Mouse (Mus musculus) liver, adult 2 months (tissue): ENCODE results near the gene Zfp580. TPM values are rescaled to one million over a fixed set of nuclear protein-coding genes. Genes with fewer than 3 reads are reported as not detected.

Experiments used
- DNase-seq: peaks from one replicate; pipeline ENCODE4 v3.0.0-alpha.2; 2011; ENCODE audit warnings: low read depth, low spot score; ENCODE audit errors: extremely low read depth
- H3K27ac ChIP-seq: fragments of 200-500 bp; replicated peaks from 2 replicates; pipeline ENCODE4 v1.5.1; 2012; ENCODE audit warnings: low read depth, mild to moderate bottlenecking, control low read depth, inconsistent platforms, low read length; ENCODE audit not compliant: insufficient read depth
- H3K27me3 ChIP-seq: fragments of 200-500 bp; 2 replicates; pipeline ENCODE4 v1.6.1; 2012; ENCODE audit warnings: mild to moderate bottlenecking, moderate library complexity, low read length, inconsistent platforms; ENCODE audit not compliant: control insufficient read depth, insufficient read depth
- H3K36me3 ChIP-seq: fragments of 200-500 bp; 2 replicates; pipeline ENCODE4 v1.6.1; 2012; ENCODE audit warnings: low read length, inconsistent platforms; ENCODE audit not compliant: control insufficient read depth, insufficient read depth
- H3K4me1 ChIP-seq: fragments of 200-500 bp; 2 replicates; pipeline ENCODE4 v1.6.1; 2011; ENCODE audit warnings: low read length; ENCODE audit not compliant: control insufficient read depth, insufficient read depth
- H3K4me3 ChIP-seq: fragments of 200-500 bp; 2 replicates; pipeline ENCODE4 v1.5.1; 2011; ENCODE audit warnings: low read depth, mild to moderate bottlenecking, control low read depth, low read length, moderate library complexity; ENCODE audit not compliant: insufficient read depth
- H3K79me2 ChIP-seq: fragments of 200-500 bp; 2 replicates; pipeline ENCODE4 v1.6.1; 2012; ENCODE audit warnings: inconsistent platforms, mild to moderate bottlenecking, low read length, moderate library complexity; ENCODE audit not compliant: control insufficient read depth, insufficient read depth
- H3K9ac ChIP-seq: fragments of 200-500 bp; 2 replicates; pipeline ENCODE4 v1.6.1; 2012; ENCODE audit warnings: low read depth, mild to moderate bottlenecking, control low read depth, inconsistent platforms, low read length
- CTCF ChIP-seq: fragments of 200-500 bp; IDR thresholded peaks from 2 replicates; pipeline ENCODE4 v1.5.1; 2011; ENCODE audit warnings: low read depth, low read length, control low read depth
- POLR2A ChIP-seq: fragments of 200-500 bp; IDR thresholded peaks from 2 replicates; pipeline ENCODE4 v1.6.1; 2011; ENCODE audit warnings: low read length, control low read depth; ENCODE audit not compliant: insufficient read depth; ENCODE audit errors: extremely low read depth
- WGBS: fragments of 180-500 bp; shearing (Covaris S2); methylation state at CpG from one replicate; pipeline ENCODE4 v1.1.7; 2018; 5-methylcytosine and 5-hydroxymethylcytosine counted together
- polyA plus RNA-seq: library from polyadenylated mRNA; depleted of rRNA; stranded (reverse); fragments of >200 nt; gene quantifications from 2 replicates; pipeline ENCODE4 v1.2.3, GENCODE M21; 2012
- total RNA-seq: library from RNA; depleted of rRNA; stranded (reverse); fragments of >200 nt; gene quantifications from 2 replicates; pipeline ENCODE4 v1.2.3, GENCODE M21; 2014

Gene Zfp580
- total and polyA plus RNA-seq, 2 experiments, result 0.18 to 1.9 TPM

DNA sequence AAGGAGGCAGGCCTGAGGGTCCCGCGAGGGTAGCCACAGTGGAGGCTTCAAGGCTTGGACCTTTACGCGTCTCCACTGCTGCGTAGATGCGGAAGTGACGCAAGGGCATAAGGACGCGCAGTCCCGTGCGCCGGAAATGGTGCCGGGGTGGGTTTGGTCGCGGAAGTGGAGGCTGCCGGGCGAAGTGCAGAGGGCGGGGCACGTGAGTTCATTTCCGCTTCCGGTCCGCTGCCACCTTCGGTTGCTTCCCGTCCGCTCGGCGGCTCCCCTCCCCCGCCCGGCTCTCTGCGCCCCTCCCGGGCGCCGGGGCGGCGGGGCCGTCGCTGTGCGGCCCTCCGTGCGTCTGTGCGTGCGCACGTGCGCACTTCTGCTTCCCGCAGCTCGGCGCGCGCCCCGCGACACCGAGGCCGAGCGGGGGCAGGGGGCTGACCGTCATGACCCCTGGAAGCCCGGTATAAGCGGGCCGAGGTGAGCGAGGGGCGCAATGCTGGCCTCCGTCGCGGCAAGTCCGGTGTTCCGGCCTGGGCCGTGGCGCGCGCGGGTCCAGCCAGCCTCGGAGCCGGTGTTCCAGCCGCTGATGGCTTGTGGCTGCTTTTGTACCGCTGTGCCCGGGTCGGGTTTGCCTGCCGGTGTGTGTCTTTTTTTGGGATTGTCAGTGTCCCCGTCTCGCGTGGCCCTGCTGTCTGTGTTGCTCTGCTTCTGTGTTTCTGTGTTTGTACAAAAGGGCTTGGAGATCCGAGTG is 28.8 kb downstream of the Zfp580 start, which contains the start of gene Epn1:
TSS of gene Epn1 (plus strand) at position 226 of the 742 bp plus-strand sequence.
- peak; percentile 39; the same call in 1 of the 2 replicates for TF ChIP-seq POLR2A
- TF ChIP-seq CTCF, result 0 out of 2 replicates have a peak, but pooled peaks have one; percentile 2
- Histone ChIP-seq H3K9ac (peak within 1 kb of the TSS; percentile 99), H3K4me1 (peaks cover 19% of the 10 kb centered on the region), H3K36me3 (peaks cover 36% of the 10 kb centered on the region), H3K79me2 (peaks cover 24% of the 10 kb centered on the region), H3K4me3 (peak within 1 kb of the TSS; percentile 97), H3K27me3 (no peaks in the 10 kb centered on the region), H3K27ac (peak within 1 kb of the TSS; percentile 93)
- 1% methylated on average over 81 of the region's 81 CpGs for WGBS
- peak; percentile 88 for DNase-seq

DNA sequence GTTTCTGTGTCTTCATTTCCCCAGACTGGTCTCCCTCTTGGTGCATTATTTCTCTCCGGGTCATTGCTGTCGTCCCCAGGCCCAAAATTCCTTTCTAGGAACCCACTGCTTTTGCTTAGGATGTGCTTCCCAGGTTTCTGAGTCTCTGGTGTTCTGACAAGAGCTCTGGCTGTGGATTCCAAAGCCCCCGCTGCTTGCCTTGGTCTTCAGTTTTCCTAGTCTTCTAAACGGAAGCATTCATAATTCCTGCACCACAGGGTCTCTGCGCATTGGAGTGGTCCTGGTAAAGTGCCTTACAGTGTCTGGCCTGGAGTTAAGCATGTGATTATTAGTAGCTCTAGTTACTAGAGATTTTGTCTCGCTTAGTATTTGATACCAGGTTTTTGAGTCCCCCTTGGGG is 29.5 kb downstream of the Zfp580 start:
- Histone ChIP-seq H3K27me3 (no peaks in the 10 kb centered on the region), H3K4me1 (peaks cover 21% of the 10 kb centered on the region), H3K27ac (peak overlapping the region; percentile 93), H3K9ac (peak overlapping the region; percentile 99), H3K79me2 (peaks cover 27% of the 10 kb centered on the region), H3K4me3 (peak overlapping the region; percentile 97), H3K36me3 (peaks cover 36% of the 10 kb centered on the region)
- TF ChIP-seq POLR2A (no peak), CTCF (no peak)
- WGBS, result 5% methylated on average over 6 of the region's 6 CpGs
- no peak for DNase-seq

DNA sequence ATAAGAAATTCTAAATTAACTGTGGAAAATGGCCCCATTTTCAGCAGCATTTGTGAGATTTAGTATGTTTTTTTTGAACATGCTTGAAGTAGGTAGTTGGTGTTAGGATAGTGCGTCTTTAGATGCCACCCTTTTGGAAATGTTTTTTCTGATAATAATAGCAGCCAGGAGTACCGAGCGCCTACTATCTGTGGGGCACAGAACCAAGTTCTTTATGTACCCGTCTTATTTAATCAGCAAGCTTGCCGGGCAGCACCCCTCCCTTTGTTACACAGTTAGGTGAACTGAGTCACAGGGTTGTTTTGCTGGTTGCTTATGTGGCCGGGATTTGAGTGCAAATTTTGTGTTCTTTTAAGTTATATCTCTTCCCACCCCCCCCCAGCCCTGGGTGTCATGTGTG is 29.9 kb downstream of the Zfp580 start:
- 9% methylated on average over 6 of the region's 6 CpGs for WGBS
- TF ChIP-seq CTCF (no peak), POLR2A (no peak)
- Histone ChIP-seq H3K4me1 (peaks cover 22% of the 10 kb centered on the region), H3K36me3 (peaks cover 32% of the 10 kb centered on the region), H3K27ac (no peak overlapping the region; the same call in 1 of the 2 replicates), H3K4me3 (peak overlapping the region; percentile 97), H3K79me2 (peaks cover 30% of the 10 kb centered on the region), H3K27me3 (no peaks in the 10 kb centered on the region), H3K9ac (peak overlapping the region; percentile 10; the same call in 1 of the 2 replicates)
- DNase-seq, result peak; percentile 45

GRCm38 (mm10) chr7:5081939-5082338 is 30.6 kb downstream of the Zfp580 start:
- TF ChIP-seq CTCF (no peak), POLR2A (no peak)
- H3K4me3 ChIP-seq, result no peak overlapping the region
- no peak overlapping the region for H3K9ac ChIP-seq
- no peak overlapping the region for H3K27ac ChIP-seq
- no peaks in the 10 kb centered on the region for H3K27me3 ChIP-seq
- no peak for DNase-seq
- H3K36me3 ChIP-seq, result peaks cover 26% of the 10 kb centered on the region
- peaks cover 26% of the 10 kb centered on the region for H3K4me1 ChIP-seq
- 74% methylated on average over 2 of the region's 2 CpGs for WGBS
- peaks cover 33% of the 10 kb centered on the region for H3K79me2 ChIP-seq

DNA sequence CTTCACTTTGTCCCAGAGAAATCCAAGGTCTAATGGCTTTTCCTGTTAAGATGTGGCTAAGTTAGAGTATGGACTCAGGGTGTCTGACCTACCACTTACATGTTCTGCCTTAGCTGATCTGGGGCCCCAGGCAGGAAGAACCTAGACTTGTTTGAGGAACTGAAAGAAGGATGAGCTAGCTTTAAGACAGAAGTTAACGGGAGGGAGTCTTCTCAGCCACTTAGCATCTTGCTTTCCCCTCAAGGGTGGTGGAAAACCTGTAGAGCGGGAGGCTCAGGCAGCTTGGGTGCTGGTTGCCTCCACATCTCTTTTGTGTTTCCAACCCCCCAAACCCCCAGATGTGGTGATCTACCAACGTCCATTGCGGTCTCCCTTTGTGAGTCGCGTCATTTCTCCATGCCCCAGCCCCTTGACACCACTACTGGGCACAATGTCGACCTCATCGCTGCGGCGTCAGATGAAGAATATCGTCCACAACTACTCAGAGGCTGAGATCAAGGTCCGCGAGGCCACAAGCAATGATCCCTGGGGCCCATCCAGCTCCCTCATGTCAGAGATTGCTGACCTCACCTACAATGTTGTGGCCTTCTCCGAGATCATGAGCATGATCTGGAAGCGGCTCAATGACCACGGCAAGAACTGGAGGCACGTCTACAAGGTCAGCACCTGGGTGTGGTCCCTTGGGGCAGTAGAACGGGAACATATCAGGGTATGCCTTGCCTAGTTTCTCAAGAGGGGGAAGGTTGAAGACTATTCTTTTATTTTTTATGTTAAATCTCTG is 32.2 kb downstream of the Zfp580 start:
- peaks cover 13% of the 10 kb centered on the region; the same call in 1 of the 2 replicates for H3K36me3 ChIP-seq
- peaks cover 33% of the 10 kb centered on the region for H3K4me1 ChIP-seq
- H3K79me2 ChIP-seq, result peaks cover 33% of the 10 kb centered on the region
- H3K27me3 ChIP-seq, result no peaks in the 10 kb centered on the region
- no peak for TF ChIP-seq CTCF
- no peak for TF ChIP-seq POLR2A
- DNase-seq, result peak; percentile 81
- no peak overlapping the region for H3K9ac ChIP-seq
- WGBS, result 41% methylated on average over 18 of the region's 18 CpGs
- peak overlapping the region; percentile 2 for H3K27ac ChIP-seq
- no peak overlapping the region for H3K4me3 ChIP-seq
